Mouse (Mus musculus) Muller cell, postnatal 12 days (primary cell): Measurements from ENCODE around the gene Picalm.
A peak's percentile ranks its signal among the peaks of the same experiment; 100 is the strongest.
"Not testable (repeated sequence)": the region's sequence is repeated elsewhere in the genome, so short reads cannot be mapped to it uniquely, and the experiment has no call there.

Experiments
- DNase-seq: peaks from one replicate; pipeline ENCODE4 v3.0.0-alpha.2; 2015; ENCODE audit errors: inconsistent ontology term

The Picalm gene

GRCm38 (mm10) chr7:90210116-90210515 is 80.1 kb downstream of the Picalm start:
- DNase-seq: no peak

GRCm38 (mm10) chr7:90210947-90211346 is 80.9 kb downstream of the Picalm start:
- no peak for DNase-seq

GRCm38 (mm10) chr7:90216511-90216910 is 86.5 kb downstream of the Picalm start:
- peak; percentile 30 for DNase-seq

- DNase-seq: peak; percentile 25
Observed at GRCm38 (mm10) chr7:90218122-90218521, 88.1 kb downstream of the Picalm start.

GRCm38 (mm10) chr7:90221487-90221886 is 91.5 kb downstream of the Picalm start:
- no peak for DNase-seq

- DNase-seq: no peak
Observed at GRCm38 (mm10) chr7:90228075-90228474, 98.1 kb downstream of the Picalm start.

- not testable (repeated sequence) for DNase-seq
Observed at GRCm38 (mm10) chr7:90228884-90229283, 98.9 kb downstream of the Picalm start.

- DNase-seq: no peak
Observed at GRCm38 (mm10) chr7:90231431-90231830, 101.4 kb downstream of the Picalm start.

GRCm38 (mm10) chr7:90233921-90234320 is 103.9 kb downstream of the Picalm start:
- DNase-seq: peak; percentile 69

- peak; percentile 68 for DNase-seq
Observed at GRCm38 (mm10) chr7:90236289-90236905, 106.4 kb downstream of the Picalm start.

GRCm38 (mm10) chr7:90243151-90243550 is 113.1 kb downstream of the Picalm start:
- no peak for DNase-seq

GRCm38 (mm10) chr7:90243643-90244042 is 113.6 kb downstream of the Picalm start:
- DNase-seq: no peak

- peak; percentile 16 for DNase-seq
Observed at GRCm38 (mm10) chr7:90252946-90253345, 122.9 kb downstream of the Picalm start.

GRCm38 (mm10) chr7:90258701-90259100 is 128.7 kb downstream of the Picalm start:
- no peak for DNase-seq

GRCm38 (mm10) chr7:90259899-90260298 is 129.9 kb downstream of the Picalm start:
- DNase-seq: no peak

- no peak for DNase-seq
Observed at GRCm38 (mm10) chr7:90261902-90262599, 132.0 kb downstream of the Picalm start.
